Mouse (Mus musculus): Measurements from ENCODE around the gene Adarb1.

The Adarb1 gene

DNA sequence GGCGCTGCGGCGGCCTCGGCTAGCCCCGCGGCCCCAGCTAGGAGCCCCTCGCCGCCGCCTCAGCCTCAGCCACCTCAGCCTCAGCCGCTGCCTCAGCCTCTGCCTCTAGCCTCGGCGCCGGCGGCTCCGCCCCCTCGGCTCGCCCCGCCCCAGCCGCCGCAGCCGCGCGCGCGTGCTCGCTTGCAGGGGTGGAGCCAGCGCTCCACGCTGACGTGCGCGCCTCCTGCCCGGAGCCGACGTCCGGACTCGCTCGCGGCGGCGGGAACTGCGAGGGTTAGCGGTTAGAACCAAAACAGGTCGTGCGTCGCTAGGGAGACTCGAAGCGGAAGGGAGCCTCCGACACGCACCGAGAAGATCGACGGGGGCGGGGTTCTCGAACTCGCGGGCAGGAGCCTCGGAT lies at the start of gene Adarb1:
Adarb1 (minus strand) TSS at position 133 of the 400 bp plus-strand sequence.
- DNase-seq = peak; percentile 95

DNA sequence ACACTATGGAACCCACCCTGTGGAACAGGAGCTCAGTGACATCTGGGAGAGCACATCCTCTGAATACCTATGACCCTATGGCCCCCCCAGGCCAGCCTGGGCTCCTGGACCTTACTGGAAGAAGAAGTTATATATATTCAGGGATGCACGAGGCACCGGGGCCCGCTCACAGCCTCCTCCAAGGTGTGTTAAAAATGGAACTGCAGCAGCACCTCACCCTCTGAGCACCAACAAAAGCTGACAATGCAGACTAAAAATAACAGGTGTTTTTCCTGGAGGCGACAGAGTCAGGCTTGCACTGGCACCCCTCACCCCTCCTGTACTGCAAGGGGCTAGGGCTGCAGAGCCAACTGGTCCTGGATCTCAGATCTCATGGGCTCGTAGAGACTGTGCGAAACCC lies 49.3 kb upstream of the Adarb1 start:
- no peak for DNase-seq

DNA sequence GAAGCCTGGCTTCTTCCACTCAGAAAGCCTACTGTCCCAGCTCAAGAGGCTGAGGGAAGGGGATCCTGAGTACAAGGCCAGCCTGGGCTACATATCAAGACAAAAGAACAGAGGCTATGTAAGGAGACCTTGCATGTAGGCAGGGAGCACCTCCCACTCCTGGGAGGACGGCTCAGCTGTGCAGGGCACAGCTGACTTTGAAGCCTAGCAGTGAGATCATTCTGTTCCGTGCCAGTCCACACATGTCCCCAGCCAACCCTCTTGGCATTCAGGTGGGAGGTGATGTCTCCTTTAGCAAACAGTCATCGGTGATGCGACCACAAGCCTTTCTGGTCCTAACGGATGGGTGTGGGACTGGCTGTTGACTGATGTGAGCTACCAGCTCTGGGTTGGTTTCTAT lies 47.8 kb upstream of the Adarb1 start:
- no peak for DNase-seq

DNA sequence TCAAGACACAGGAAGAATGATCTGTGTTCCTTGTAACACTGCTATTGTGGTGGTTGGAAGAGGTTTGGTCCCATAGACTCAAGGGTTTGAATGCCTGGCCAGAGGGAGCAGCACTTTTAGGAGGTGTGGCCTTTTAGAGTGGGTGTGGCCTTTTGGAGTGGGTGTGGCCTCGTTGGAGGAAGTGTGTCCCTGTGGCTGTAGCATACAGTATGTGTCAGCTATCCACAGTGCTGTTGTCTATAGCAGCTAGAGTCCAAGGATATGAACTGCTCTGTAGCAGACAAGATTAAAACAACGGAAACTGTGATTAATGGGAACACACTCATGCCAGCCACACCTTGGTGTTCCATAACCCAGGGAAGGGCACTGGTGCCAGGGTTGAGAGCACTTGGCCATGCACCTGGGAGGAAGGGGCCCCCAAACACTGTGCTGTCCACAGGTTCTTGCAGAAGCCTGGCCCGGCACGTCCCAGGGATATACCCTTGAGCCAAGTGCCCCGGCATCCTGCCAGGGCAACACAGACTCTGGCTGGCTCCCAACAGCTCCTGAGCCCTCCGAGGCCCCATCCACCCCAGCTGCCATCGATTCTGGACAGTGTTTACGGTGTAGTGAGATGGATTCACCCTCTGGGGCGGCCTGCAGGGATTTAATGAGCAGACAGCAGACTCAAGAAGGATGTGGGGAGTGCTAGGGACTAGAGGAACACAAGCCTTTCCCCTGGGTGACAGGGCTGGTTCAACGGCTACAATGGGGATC lies 46.3 kb upstream of the Adarb1 start:
- peak; percentile 36 for DNase-seq

DNA sequence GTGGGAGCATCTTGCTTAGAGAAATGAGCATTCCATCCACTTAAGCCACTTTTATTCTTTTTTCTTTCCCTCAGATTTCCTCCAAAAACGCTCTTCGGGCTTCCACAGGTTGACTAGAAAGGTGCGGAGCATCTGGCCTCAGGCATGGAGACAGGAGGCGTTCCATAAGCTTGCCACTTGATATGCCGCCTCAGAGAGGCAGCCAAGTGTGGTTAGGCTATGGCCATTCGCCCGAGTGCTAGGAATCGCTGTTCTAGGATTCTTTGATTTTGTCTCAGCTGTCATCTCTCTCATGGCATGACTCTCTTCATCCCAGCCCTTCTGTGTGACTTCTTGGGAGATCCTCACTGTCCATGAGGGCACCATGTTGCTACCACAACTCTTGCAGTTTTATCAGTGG lies 43.1 kb upstream of the Adarb1 start:
- DNase-seq = no peak

DNA sequence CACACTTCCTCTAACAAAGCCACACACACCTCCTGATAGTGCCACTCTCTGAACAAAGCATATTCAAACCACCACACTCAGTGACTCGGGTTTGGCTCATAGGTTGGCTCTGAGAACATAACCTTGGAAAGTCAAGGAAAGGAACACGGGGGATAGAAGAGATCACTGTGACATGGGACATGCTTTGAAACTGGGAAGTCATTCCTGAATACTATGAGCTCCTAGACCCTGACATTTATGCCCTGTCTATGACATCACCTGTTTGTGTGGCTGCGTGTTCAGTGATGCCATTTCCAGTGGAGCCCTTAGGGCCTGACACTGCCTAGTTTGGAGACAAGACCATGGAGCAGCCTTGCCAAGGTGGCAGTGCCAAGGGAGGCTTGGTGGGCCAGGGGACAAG lies 39.6 kb upstream of the Adarb1 start:
- no peak for DNase-seq

DNA sequence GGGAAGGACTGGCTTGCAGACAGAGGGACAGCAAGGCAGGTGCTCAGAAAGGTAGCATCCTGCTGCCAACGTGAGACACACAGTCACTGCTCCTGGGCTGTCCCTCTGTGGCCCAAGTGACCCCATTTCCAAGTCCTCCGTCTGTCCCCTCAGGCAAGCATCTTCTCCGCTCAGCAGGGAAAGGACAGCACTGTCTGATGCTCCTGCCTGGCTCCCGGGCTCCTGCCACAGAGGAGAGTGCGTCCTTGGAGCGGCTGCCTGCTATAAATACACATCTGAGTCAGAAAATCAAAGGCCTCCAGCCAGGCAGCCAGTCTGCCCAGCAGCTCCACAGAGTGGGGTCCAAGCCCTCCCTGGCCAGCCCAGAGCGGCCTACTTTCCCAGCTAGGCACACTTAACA lies 38.4 kb upstream of the Adarb1 start:
- no peak for DNase-seq

DNA sequence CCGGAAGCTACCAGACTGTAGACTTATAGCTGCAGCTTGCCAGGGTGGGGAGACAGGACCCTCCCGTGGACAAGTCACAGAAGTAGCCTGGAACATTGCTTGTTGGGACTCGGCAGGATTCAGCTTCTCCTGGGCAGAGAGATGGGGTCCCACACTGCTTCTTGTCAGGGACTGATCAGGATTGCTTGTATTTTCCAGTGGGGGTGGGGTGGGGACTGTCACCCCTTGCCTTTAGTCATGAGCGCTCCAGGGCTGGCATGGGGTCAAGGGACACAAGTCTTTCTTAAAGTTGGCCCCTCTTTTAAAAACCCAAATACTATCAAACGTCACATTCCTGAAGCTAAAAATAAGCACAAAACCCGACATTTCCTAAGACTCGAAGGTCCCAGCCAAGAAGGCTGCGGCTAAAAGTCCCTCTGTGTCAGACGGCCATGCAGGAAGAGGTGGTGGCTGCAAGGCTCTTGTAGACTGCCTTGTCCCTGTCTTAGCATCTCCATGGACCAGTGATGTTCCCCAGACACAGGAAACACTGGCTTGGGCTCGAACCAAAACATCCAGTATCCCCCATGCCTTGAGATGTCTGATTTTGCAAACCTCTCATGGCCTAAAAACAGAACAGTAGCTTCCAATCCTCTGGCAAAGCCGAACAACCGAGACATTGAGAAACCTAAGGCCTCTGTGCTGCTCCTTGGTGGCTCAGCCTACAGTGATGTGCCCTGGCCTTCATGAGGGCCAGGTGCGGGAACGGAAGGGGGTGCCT lies 37.4 kb upstream of the Adarb1 start:
- no peak for DNase-seq

DNA sequence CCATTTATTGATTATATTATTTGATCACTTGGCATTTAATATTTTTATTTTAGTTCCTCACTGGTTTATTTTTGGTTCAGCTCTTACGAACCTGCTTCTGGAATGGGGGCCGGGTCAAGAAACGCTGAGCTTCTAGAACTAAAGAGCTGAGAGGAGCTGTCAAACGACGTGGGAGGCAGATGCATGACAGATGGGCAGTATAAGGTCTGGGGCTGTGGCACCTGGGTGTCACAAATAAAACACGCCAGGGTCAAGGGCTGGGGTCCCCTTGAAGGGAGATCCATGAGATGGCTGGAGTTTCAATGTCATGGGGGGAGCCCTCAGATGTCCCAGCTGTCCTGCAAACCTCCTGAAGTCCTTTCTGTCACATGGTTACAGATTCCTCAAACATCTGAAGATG lies 36.7 kb upstream of the Adarb1 start:
- no peak for DNase-seq

DNA sequence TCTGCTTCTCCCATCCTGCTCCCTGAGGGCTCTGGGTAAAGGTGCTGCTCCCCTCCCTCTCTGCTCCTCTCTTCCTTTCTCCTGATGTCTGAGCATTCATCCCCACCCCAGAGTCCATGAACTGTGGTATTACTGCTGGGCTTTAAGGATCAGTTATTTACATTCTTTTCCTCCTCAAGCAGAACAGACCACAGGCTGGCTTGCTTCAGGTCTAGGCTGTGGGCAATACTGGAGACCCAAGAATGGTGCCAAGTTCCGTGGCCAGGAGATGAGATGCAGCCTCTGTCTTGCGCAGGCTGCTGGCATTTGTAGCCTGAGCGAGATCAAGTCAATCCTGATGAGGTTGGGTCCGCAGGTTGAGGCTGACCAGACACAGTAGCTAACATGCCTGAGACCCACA lies 33.8 kb upstream of the Adarb1 start:
- DNase-seq = no peak

DNA sequence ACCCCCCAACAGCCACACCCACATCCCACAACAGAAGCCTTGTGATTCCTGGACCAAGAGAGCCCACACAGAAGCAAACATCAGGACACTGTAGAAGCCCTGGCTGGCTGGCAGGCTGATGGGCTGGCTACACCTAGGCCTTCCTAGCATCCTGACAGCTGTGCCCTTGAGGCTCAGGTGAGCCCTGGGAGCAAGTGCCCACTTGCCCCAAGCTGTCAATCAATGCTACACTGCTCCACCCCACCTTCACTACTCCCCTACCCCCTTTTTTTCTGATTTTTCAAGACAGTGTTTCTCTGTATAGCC lies 32.0 kb upstream of the Adarb1 start:
- no peak for DNase-seq

DNA sequence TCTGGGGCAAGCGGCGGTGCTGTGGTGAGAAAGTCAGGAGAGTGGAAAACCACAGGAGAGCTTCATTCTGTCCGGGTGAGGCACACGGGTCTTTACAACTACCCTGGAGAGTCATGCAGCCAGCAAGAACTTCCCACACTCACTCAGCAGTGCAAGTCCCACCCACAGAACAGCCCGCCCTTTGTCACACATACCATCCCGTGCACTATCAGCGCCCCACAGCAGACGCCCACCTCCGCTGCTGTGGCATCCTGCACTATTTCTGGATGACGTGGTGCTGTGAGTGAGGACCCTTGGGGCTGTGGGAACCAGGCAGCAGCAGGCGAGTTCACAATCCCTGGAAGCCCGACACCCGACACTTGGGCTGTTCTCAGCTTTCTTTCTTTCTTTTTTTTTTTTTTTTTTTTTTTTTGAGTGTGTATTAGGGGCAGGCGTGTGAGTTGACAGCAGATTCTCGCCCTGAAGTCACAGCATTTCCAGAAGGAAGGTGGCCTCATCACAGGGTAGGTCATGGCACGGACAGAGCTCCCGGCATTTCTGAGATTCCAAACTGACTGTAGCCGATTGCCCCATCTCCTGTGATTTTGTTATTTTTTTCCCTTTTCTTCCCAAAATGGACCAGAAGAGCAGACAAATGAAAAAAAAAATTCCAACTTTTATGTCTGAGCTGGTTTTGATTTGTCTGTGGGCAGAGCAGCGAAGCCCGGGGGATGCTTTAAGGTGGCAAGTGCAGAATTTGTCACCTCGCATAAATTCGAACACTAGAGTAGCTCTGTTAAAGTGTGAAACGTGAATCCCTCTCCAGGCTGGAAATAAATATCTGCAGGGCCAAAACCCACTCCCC lies 31.5 kb upstream of the Adarb1 start:
- no peak for DNase-seq

DNA sequence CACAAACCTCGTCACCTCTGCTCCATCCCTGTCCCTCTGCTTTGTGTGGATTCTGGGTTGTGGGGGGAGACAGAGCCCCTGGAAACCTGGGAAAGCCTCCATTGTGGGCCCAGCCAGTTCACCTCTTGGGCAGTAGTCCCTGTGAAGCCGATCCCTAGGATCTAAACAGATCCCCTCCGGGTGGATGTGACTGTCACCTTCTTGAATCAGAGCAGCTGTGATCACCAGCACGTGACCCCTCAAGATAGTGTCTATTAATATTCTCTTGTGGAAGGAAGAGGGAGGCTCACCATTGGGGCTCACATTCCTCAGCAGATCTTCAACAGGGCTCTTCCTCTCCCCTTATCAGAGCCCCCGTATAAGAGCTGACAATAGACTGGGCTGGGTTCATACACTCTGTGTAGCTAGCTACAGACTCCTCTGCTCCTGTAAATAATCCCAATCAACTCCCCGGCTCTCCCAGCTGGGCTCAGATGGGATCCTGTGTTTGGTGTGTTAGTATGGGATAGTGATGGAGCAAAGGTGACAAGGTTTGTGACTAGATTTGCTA lies 30.7 kb upstream of the Adarb1 start:
- no peak for DNase-seq

DNA sequence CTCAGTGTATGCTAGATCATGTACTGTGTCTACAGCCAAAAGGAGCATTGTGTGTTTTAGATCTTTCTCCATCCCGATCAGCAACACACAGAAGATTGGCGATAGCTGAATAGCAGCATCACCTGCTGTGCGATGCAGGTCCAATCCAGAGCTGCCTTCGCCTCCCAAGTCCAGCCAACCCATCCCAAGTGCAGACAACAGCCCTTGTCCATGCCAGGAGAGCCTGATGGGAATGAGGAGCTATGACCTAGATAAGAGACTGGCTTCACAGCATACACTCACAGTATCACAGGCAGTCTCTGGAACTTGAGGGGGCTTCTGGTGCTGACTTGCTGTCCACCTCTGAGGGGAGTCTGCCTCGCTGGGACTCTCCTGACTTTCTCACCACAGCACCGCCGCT lies 30.1 kb upstream of the Adarb1 start:
- DNase-seq = no peak

DNA sequence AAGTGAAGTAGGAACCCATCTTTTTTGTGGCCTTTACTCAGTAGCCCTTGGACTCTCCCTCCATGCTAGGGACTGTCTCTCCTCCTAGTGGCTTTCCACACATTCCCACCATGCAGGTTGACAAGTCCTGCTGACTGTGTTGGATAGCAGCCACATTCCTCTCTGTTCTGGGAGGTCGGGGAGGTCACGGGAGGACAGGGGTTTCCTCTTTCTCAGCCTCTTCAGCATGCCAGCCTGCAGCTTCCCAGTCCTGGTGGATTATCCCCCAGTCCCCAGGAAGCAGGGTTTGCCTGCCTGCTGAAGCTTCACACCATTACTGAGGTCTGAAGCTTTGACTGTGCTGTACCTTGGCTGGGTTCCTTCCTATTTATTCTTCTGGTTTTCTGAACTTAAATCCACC lies 29.7 kb upstream of the Adarb1 start:
- DNase-seq = peak; percentile 46

DNA sequence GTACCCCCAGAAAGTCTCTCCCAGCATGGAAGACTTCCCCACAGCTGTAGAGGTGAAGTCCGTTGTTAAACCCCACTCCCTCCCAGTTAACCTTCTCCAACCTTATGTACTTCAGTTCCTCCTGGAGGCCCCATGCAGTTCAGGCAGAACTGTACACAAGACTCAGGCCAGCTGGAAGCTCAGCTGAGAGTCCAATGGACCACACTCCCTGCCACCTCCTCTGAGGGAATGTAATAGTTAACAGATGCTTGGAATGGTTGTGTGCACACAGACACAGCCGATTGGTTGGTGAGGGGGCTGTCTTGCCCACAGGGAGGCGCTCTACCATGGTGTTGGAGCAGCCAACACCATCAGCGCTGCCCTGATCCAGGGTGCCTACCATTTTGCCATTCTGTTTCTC lies 24.2 kb upstream of the Adarb1 start:
- DNase-seq = no peak

DNA sequence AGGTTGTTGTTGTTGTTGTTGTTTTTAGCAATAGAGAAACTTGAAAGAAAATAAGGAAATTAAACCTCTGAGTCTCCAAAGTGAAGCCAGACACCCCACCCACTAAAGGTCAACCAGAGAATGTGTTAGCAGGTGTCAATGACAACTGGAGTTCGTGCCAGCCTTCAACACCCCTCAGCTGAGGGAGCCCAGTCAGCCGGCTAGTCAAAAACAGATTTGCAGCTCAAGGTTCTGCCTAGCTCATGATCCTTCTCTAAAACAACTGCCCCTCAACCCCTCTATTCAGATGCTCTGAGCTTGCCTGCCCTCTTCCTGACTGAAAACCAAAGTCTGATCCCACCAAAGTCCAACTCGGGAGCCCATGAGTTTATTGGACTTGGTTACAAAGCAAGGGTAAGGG lies 23.7 kb upstream of the Adarb1 start:
- DNase-seq = no peak

DNA sequence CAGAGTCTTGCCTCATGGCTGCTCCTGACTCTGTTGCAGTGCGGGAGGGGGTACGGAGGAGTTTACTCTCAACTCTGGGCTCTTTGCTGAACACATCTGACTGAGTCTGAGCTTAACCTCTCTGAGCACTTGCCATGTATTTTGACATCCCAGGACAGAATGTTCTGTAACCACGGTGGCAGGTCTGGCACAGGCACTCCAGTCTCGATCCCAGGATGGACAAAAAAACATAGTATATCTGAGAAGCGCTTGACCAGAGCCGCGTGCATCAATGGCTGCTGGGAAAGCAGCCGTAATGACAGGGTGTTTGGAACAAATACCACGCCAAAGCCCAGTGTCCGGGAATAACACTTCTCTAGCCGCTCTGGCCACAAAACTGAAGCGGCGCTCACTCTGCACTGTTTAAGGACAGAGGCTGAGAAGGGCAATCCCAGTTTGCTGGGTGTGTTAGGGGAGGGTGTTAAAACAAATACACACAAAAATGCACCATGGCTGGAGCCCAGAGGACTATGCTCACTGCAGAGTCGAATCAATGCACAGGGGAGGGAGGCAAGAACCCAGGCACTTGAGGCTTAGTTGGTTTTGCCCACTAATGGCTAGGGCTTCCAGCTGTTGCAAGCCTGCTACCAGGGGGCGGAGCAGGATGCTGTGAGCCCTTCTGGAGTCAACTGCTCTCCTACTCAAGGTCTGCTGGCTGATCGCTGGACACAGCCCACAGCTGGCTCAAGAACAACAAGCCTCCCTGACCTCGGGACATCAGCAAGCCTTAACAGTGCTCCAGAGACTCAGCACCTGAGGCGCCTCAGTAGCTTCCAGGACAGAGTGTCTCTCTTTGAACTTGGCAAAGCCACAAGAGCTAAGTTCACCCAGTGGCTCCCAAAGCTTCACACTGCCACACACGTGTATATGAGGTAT lies 23.0 kb upstream of the Adarb1 start:
- DNase-seq = peak; percentile 36

DNA sequence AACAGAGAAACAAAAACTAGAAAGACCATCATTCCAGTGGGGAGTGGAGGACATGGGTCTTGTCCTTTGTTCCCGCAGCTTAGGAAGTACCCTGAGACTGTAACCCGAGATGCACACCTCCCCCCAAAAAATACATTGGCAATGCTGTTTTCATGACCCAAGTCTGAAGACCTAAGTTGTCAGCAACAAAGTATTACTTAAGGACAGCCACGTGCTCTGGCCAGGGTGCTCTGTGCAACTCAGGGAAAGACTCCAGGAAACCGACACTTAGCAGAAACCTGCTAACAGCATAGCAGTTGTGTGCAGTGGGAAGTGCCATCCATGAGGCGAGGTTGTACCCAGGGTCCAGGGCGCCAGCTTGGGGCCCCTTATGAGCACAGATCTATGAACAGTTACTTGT lies 22.2 kb upstream of the Adarb1 start:
- DNase-seq = no peak

DNA sequence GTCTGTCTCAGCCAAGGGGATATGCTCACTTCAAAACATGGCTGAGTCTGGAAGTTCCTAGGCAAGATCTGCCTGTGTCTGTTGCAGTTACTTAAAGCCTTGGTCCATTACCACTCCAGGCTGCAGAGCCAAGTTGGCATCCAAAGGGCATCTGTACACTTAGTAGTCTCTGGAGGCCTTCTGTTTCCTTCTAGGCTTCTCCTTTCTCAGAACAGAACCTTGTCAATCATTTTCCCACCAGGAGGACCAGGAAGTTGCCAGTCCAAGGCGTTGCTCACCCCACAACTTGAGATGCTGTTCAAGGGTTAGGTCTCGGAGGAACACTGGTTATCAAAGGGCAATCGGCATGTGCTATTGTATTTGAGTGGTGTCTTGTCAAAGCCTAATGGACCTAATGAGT lies 21.0 kb upstream of the Adarb1 start:
- no peak for DNase-seq

DNA sequence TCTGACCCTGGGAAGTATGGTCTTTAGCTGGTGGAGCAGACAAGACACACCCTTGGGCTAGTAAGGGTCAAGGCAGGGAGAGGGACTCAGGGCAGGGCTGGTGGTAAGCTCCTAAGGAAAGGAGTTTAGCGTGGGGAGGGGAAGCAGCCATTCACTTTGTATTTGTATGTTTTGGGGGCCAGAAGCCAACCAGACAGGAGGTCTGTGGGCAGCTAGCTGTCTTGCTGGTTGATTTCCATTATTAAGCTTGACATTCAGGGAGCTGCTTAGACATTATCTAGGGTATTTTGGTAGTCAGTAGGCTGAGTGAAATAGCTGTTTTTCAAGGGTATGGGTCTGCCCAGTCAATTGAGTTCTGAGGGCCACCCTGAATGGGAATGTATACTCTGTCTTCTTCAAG lies 20.0 kb upstream of the Adarb1 start:
- no peak for DNase-seq

DNA sequence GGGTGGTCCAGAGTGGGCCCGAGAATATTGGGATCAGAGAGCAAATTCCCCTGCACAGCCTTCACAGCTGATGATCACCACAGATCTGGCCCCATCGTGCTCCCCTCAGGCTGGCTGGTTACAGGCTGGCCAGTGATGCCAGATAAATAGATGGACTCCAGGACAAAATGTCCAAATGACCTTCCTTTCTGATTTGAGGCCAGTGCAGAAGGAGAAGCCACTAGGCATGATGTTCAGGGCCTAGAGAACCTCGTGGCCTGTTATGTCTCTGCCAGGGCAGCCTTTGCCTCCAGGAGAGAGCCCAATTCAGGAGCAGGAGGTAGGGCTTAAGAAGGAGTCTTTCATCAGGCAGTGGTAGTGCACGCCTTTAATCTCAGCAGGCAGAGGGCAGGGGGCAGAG lies 17.3 kb upstream of the Adarb1 start:
- no peak for DNase-seq
